9 mouse cellular contexts compared by ENCODE assay signal in the genomic region with DNA sequence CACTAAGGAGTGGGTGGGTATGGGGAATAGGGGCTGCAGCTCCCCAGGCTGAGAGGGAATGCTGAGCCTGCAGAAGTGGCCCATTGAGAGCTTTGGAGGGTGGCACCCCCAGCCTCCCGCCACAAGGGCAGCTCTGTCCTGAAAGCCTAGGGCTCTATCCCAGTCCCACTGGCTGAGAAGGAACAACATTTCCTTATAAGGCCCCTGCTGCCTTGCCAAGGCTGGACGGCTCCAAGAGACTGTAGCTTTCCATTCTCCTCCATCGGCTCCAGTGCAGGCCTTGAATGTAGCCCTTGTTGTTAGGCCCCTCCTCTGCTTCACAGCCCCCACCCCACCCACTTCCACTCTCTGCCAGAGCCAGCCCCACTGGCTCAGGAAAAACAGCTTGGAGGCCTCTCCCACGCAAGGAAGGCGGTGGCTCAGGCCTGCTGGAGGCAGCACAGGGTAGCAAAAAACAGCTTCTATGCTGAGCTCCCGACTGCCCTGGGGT.
A peak's percentile ranks its signal among the peaks of the same experiment; 100 is the strongest.
DNase-seq lines count a peak whose midpoint lies in the region; ATAC-seq and TF ChIP-seq lines count a peak whose summit lies in the region.
"Had no signal": no experiment of that assay in that cellular context is flagged by ENCODE, and none has a peak within 500 bp of the region (broad histone marks: within the 10 kb centered on the region; RNA-seq: fewer than 3 reads in every experiment).

No protein-coding gene starts in this region.

- H3K36me3 ChIP-seq in embryonic facial prominence, embryonic 10.5 days (replicated peaks): no peaks in the 10 kb centered on the region
- H3K36me3 ChIP-seq in hindbrain, postnatal 0 days (ENCODE audit: insufficient read depth, low read length): no peaks in the 10 kb centered on the region

- peak; percentile 98 for ATAC-seq in hindbrain, postnatal 0 days
- ATAC-seq: Patski had no signal

- 12% methylated on average over 6 of the region's 6 CpGs for WGBS in embryonic facial prominence, embryonic 10.5 days
- WGBS in hindbrain, postnatal 0 days: 22% methylated on average over 6 of the region's 6 CpGs

- peaks cover 17% of the 10 kb centered on the region for H3K4me1 ChIP-seq in embryonic facial prominence, embryonic 10.5 days
- H3K4me1 ChIP-seq in hindbrain, postnatal 0 days (ENCODE audit: insufficient read depth, low read length): no peaks in the 10 kb centered on the region

- peak; percentile 55 for TF ChIP-seq CTCF in hindbrain, postnatal 0 days (IDR thresholded peaks at IDR 0.05; ENCODE audit: low read depth)

- H3K4me3 ChIP-seq in embryonic facial prominence, embryonic 10.5 days: no peak overlapping the region
- H3K4me3 ChIP-seq in hindbrain, postnatal 0 days (ENCODE audit: low read length): no peak overlapping the region

- no peaks in the 10 kb centered on the region for H3K27me3 ChIP-seq in embryonic facial prominence, embryonic 10.5 days (replicated peaks; ENCODE audit: low read depth, poor library complexity, severe bottlenecking)
- no peaks in the 10 kb centered on the region for H3K27me3 ChIP-seq in hindbrain, postnatal 0 days (ENCODE audit: insufficient read depth, low read length)
- H3K27me3 ChIP-seq: Patski had no signal

- H3K27ac ChIP-seq in embryonic facial prominence, embryonic 10.5 days (replicated peaks): peak overlapping the region; percentile 75
- peak overlapping the region; percentile 43 for H3K27ac ChIP-seq in hindbrain, postnatal 0 days

- no peak overlapping the region for H3K4me2 ChIP-seq in hindbrain, postnatal 0 days (ENCODE audit: low read depth, low read length)

- H3K9ac ChIP-seq in hindbrain, postnatal 0 days (replicated peaks; ENCODE audit: low read length): no peak overlapping the region

- DNase-seq in adrenal gland, postnatal 10 days: peak; percentile 76
- peak; percentile 68 for DNase-seq in embryonic facial prominence, embryonic 10.5 days (ENCODE audit: low spot score)
- DNase-seq in gastrocnemius, postnatal 25 days: peak; percentile 94
- peak; percentile 81 for DNase-seq in hindbrain, postnatal 0 days (ENCODE audit: low spot score)
- peak; percentile 82 for DNase-seq in left cerebral cortex, adult 11 months (ENCODE audit: low spot score)
- peak; percentile 78 for DNase-seq in lung, postnatal 14 days
- DNase-seq in right cerebral cortex, postnatal 14 days: peak; percentile 72
- no peak for DNase-seq in thymus, postnatal 10 days (ENCODE audit: low spot score in 2 of 2)

- H3K9me3 ChIP-seq in embryonic facial prominence, embryonic 10.5 days: no peaks in the 10 kb centered on the region
- no peaks in the 10 kb centered on the region for H3K9me3 ChIP-seq in hindbrain, postnatal 0 days (ENCODE audit: low read length)

Comparison
In these comparisons a context has a peak if more than half of its experiments do, and no peak if none do; other contexts are left out.
1. DNase-seq: peak in adrenal gland, postnatal 10 days (single experiment), embryonic facial prominence, embryonic 10.5 days (single experiment), gastrocnemius, postnatal 25 days (single experiment), hindbrain, postnatal 0 days (single experiment), left cerebral cortex, adult 11 months (single experiment), lung, postnatal 14 days (single experiment) and right cerebral cortex, postnatal 14 days (single experiment); none in thymus, postnatal 10 days (0 of 2).